Mouse (Mus musculus) cerebellum, postnatal 10 days (tissue): ENCODE results near the gene Armh1.
A peak's percentile ranks its signal among the peaks of the same experiment; 100 is the strongest.

Experiments
- DNase-seq, 2 experiments: peaks; one replicate each; pipeline ENCODE4 v3.0.0; 2021; ENCODE audit warnings: mixed read lengths in 2 of 2

Armh1 gene

GRCm38 (mm10) chr4:117251801-117252316 is at the start of gene Armh1, which contains the start of gene Tmem53:
Gene Armh1 (minus strand): TSS chr4:117252125.
Gene Tmem53 (plus strand): TSS chr4:117251951.
- peak; percentile 86 to 91 for DNase-seq

GRCm38 (mm10) chr4:117299921-117300320 is 48.0 kb upstream of the Armh1 start:
- DNase-seq, result no peak

- no peak for DNase-seq
Observed at GRCm38 (mm10) chr4:117297819-117298218, 45.9 kb upstream of the Armh1 start.

- peak in 1 of 2 experiments; percentile 49 for DNase-seq
Observed at GRCm38 (mm10) chr4:117296849-117297593, 45.1 kb upstream of the Armh1 start.

GRCm38 (mm10) chr4:117291696-117292095 is 39.8 kb upstream of the Armh1 start:
- no peak for DNase-seq

GRCm38 (mm10) chr4:117288927-117289801 is 37.2 kb upstream of the Armh1 start:
- peak; percentile 87 to 89 for DNase-seq

- no peak for DNase-seq
Observed at GRCm38 (mm10) chr4:117288277-117288926, 36.5 kb upstream of the Armh1 start.

- no peak for DNase-seq
Observed at GRCm38 (mm10) chr4:117284363-117284762, 32.4 kb upstream of the Armh1 start.

- peak; percentile 82 to 90 for DNase-seq
Observed at GRCm38 (mm10) chr4:117283271-117284191, 31.6 kb upstream of the Armh1 start.

- DNase-seq, result no peak
Observed at GRCm38 (mm10) chr4:117281090-117281845, 29.3 kb upstream of the Armh1 start.

GRCm38 (mm10) chr4:117280397-117280930 is 28.5 kb upstream of the Armh1 start:
- DNase-seq, result peak in 1 of 2 experiments; percentile 56

- peak in 1 of 2 experiments; percentile 52 for DNase-seq
Observed at GRCm38 (mm10) chr4:117279253-117279642, 27.3 kb upstream of the Armh1 start.

- DNase-seq, result peak in 1 of 2 experiments; percentile 56
Observed at GRCm38 (mm10) chr4:117278381-117279252, 26.7 kb upstream of the Armh1 start.

- DNase-seq, result no peak
Observed at GRCm38 (mm10) chr4:117277687-117278086, 25.8 kb upstream of the Armh1 start.

- peak in 1 of 2 experiments; percentile 52 for DNase-seq
Observed at GRCm38 (mm10) chr4:117277021-117277420, 25.1 kb upstream of the Armh1 start.

GRCm38 (mm10) chr4:117276281-117276711 is 24.4 kb upstream of the Armh1 start:
- no peak for DNase-seq

- peak in 1 of 2 experiments; percentile 54 for DNase-seq
Observed at GRCm38 (mm10) chr4:117274720-117275119, 22.8 kb upstream of the Armh1 start.

GRCm38 (mm10) chr4:117272459-117272858 is 20.5 kb upstream of the Armh1 start:
- DNase-seq, result no peak

GRCm38 (mm10) chr4:117270278-117270677 is 18.4 kb upstream of the Armh1 start:
- DNase-seq, result peak; percentile 90 to 91
